Mouse (Mus musculus) MEL (cell line): Measurements from ENCODE around the gene Ugt1a6b. TPM values are rescaled to one million over a fixed set of nuclear protein-coding genes. Genes with fewer than 3 reads are reported as not detected.

Source experiments
- DNase-seq: peaks from one replicate; pipeline ENCODE4 v3.0.0; 2011; ENCODE audit warnings: low read depth, low spot score
- H3K27ac ChIP-seq: 2 replicates; pipeline ENCODE4 v1.5.1; 2012; ENCODE audit warnings: low read depth, mild to moderate bottlenecking, control low read depth, low read length, moderate library complexity; ENCODE audit not compliant: control insufficient read depth
- H3K27me3 ChIP-seq, 2 experiments: fragments of 150-350 bp in 1 of 2; sonication (generic) in 1 of 2; 2 replicates each; pipeline ENCODE4 v1.6.1; 2012; ENCODE audit warnings: low read length in 2 of 2, mild to moderate bottlenecking in 2 of 2, improper control_type of control experiment in 1 of 2, moderate library complexity in 1 of 2; ENCODE audit not compliant: insufficient read depth in 2 of 2, control insufficient read depth in 1 of 2
- H3K36me3 ChIP-seq, 2 experiments: 2 replicates each; pipeline ENCODE4 v1.6.1; 2012 to 2014; ENCODE audit warnings: low read length in 2 of 2, improper control_type of control experiment in 1 of 2, inconsistent platforms in 1 of 2, mild to moderate bottlenecking in 1 of 2; ENCODE audit not compliant: insufficient read depth in 2 of 2, control insufficient read depth in 1 of 2
- H3K4me1 ChIP-seq, 2 experiments: fragments of 150-350 bp in 1 of 2; sonication (generic) in 1 of 2; 2 replicates each; pipeline ENCODE4 v1.6.1; 2012; ENCODE audit warnings: low read length in 2 of 2, improper control_type of control experiment in 1 of 2, mild to moderate bottlenecking in 1 of 2; ENCODE audit not compliant: insufficient read depth in 2 of 2, control insufficient read depth in 1 of 2
- H3K4me3 ChIP-seq, 2 experiments: fragments of 150-350 bp in 1 of 2; sonication (generic) in 1 of 2; 2 replicates each; pipeline ENCODE4 v1.5.1; 2012; ENCODE audit warnings: low read depth in 2 of 2, low read length in 2 of 2, mild to moderate bottlenecking in 2 of 2, moderate library complexity in 2 of 2, control low read depth in 1 of 2, improper control_type of control experiment in 1 of 2; ENCODE audit not compliant: control insufficient read depth in 1 of 2, insufficient read depth in 1 of 2
- H3K79me2 ChIP-seq: 2 replicates; pipeline ENCODE4 v1.6.1; 2012; ENCODE audit warnings: mild to moderate bottlenecking, low read length, moderate library complexity; ENCODE audit not compliant: control insufficient read depth, poor library complexity, insufficient read depth
- H3K9ac ChIP-seq: 2 replicates; pipeline ENCODE4 v1.6.1; 2012; ENCODE audit warnings: low read depth, mild to moderate bottlenecking, control low read depth, low read length, moderate library complexity; ENCODE audit not compliant: control insufficient read depth, poor library complexity, severe bottlenecking
- H3K9me3 ChIP-seq: fragments of 150-350 bp; sonication (generic); replicated peaks from 2 replicates; pipeline ENCODE4 v1.6.1; 2012; ENCODE audit warnings: mild to moderate bottlenecking, low read length, improper control_type of control experiment, moderate library complexity; ENCODE audit not compliant: insufficient read depth
- CHD1 ChIP-seq: IDR thresholded peaks from 2 replicates; pipeline ENCODE4 v1.6.1; 2012; ENCODE audit warnings: low read depth, mild to moderate bottlenecking, inconsistent platforms, low read length, improper control_type of control experiment
- CHD2 ChIP-seq: IDR thresholded peaks from 2 replicates; pipeline ENCODE4 v1.6.1; 2011; ENCODE audit warnings: low read length, improper control_type of control experiment
- ELF1 ChIP-seq: IDR thresholded peaks from 2 replicates; pipeline ENCODE4 v1.6.1; 2014; ENCODE audit warnings: low read depth, mild to moderate bottlenecking, inconsistent platforms, low read length, improper control_type of control experiment, moderate library complexity
- HCFC1 ChIP-seq: IDR thresholded peaks from 2 replicates; pipeline ENCODE4 v1.6.1; 2012; ENCODE audit warnings: low read depth, mild to moderate bottlenecking, inconsistent platforms, low read length, improper control_type of control experiment, moderate library complexity
- KAT2A ChIP-seq: conservative IDR thresholded peaks from 2 replicates; pipeline ENCODE4 v1.6.1; 2012; ENCODE audit warnings: low read depth, low read length, improper control_type of control experiment, inconsistent platforms
- MYB ChIP-seq: IDR thresholded peaks from 2 replicates; pipeline ENCODE4 v1.6.1; 2011; ENCODE audit warnings: mild to moderate bottlenecking, low read depth, low read length, improper control_type of control experiment
- MYC ChIP-seq: IDR thresholded peaks from 2 replicates; pipeline ENCODE4 v1.6.1; 2011; ENCODE audit warnings: low read depth, mild to moderate bottlenecking, low read length, improper control_type of control experiment, moderate library complexity
- NELFE ChIP-seq: IDR thresholded peaks from 2 replicates; pipeline ENCODE4 v1.6.1; 2011; ENCODE audit warnings: low read depth, low read length, improper control_type of control experiment
- POLR2AphosphoS2 ChIP-seq: IDR thresholded peaks from 2 replicates; pipeline ENCODE4 v1.6.1; 2011; ENCODE audit warnings: low read length, improper control_type of control experiment
- RCOR1 ChIP-seq: IDR thresholded peaks from 2 replicates; pipeline ENCODE4 v1.6.1; 2012; ENCODE audit warnings: low read depth, mild to moderate bottlenecking, inconsistent platforms, low read length, improper control_type of control experiment
- SIN3A ChIP-seq: IDR thresholded peaks from 2 replicates; pipeline ENCODE4 v1.6.1; 2012; ENCODE audit warnings: low read length, improper control_type of control experiment, inconsistent platforms
- SMC3 ChIP-seq: IDR thresholded peaks from 2 replicates; pipeline ENCODE4 v1.6.1; 2011; ENCODE audit warnings: low read depth, low read length, improper control_type of control experiment
- TAL1 ChIP-seq: IDR thresholded peaks from 2 replicates; pipeline ENCODE4 v1.6.1; 2012; ENCODE audit warnings: mild to moderate bottlenecking, inconsistent platforms, low read length, moderate library complexity, mixed read lengths
- TBP ChIP-seq: IDR thresholded peaks from 2 replicates; pipeline ENCODE4 v1.8.0; 2011; ENCODE audit warnings: low read depth, low read length, improper control_type of control experiment
- UBTF ChIP-seq: IDR thresholded peaks from 2 replicates; pipeline ENCODE4 v1.6.1; 2012; ENCODE audit warnings: low read depth, mild to moderate bottlenecking, inconsistent platforms, low read length, improper control_type of control experiment, moderate library complexity, borderline replicate concordance; ENCODE audit not compliant: insufficient read depth
- USF1 ChIP-seq: IDR thresholded peaks from 2 replicates; pipeline ENCODE4 v1.6.1; 2014; ENCODE audit warnings: low read depth, mild to moderate bottlenecking, inconsistent platforms, low read length, improper control_type of control experiment, moderate library complexity
- ZC3H11A ChIP-seq: IDR thresholded peaks from 2 replicates; pipeline ENCODE4 v1.6.1; 2012; ENCODE audit warnings: low read depth, mild to moderate bottlenecking, inconsistent platforms, low read length, improper control_type of control experiment
- ZKSCAN1 ChIP-seq: IDR thresholded peaks from 2 replicates; pipeline ENCODE4 v1.6.1; 2012; ENCODE audit warnings: low read depth, mild to moderate bottlenecking, inconsistent platforms, low read length, improper control_type of control experiment, moderate library complexity
- ZMIZ1 ChIP-seq: IDR thresholded peaks from 2 replicates; pipeline ENCODE4 v1.6.1; 2012; ENCODE audit warnings: low read depth, mild to moderate bottlenecking, inconsistent platforms, low read length, improper control_type of control experiment, moderate library complexity
- ZNF384 ChIP-seq: IDR thresholded peaks from 2 replicates; pipeline ENCODE4 v1.6.1; 2012; ENCODE audit warnings: low read depth, mild to moderate bottlenecking, inconsistent platforms, low read length, improper control_type of control experiment
- polyA plus RNA-seq, 2 experiments: library from polyadenylated mRNA; stranded (reverse) in 1 of 2; unstranded in 1 of 2; fragments of >175 nt in 1 of 2; fragments of >200 nt in 1 of 2; gene quantifications; 2 replicates each; pipeline versions ENCODE4 v1.2.1 to v1.2.4; 2012; ENCODE audit warnings: low replicate concordance in 2 of 2, low read depth in 1 of 2; ENCODE audit not compliant: insufficient read length in 2 of 2, insufficient read depth in 1 of 2, missing spikeins in 1 of 2
- total RNA-seq: library from RNA; depleted of rRNA; stranded (reverse); fragments of 300-350 nt; gene quantifications from 2 replicates; pipeline ENCODE4 v1.2.3, GENCODE M21; 2012

The Ugt1a6b gene
- total and polyA plus RNA-seq, 3 experiments: not detected

DNA sequence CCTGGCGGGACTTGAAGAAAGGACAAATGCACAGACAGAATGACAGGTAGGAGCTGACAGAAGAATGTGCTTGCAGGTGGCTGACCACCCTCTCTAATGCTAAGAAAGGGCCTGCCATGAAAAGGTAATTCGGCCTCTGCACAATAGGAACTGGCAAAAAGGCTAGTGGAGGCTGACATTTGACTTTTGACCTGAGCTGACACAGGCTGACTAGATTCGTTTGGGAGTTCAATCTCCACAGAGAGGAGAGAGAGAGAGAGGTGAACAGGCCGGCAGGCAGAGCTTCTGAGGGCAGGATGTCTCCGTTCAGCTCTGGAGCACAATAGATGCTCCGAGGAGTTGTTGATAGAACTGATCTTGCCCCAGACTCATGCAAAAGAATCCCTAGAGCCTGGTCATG, 143.3 kb downstream of the Ugt1a6b start:
- H3K27ac ChIP-seq: no peak overlapping the region
- no peaks in the 10 kb centered on the region for H3K27me3 ChIP-seq
- H3K36me3 ChIP-seq: no peaks in the 10 kb centered on the region
- no peak for DNase-seq
- no peaks in the 10 kb centered on the region for H3K4me1 ChIP-seq
- no peak overlapping the region for H3K4me3 ChIP-seq
- no peaks in the 10 kb centered on the region for H3K79me2 ChIP-seq
- H3K9ac ChIP-seq: no peak overlapping the region
- H3K9me3 ChIP-seq: no peaks in the 10 kb centered on the region
- TF ChIP-seq HCFC1 (no peak), ZMIZ1 (no peak), POLR2AphosphoS2 (no peak), NELFE (no peak), TAL1 (no peak), ZC3H11A (no peak), USF1 (no peak), SIN3A (no peak), TBP (no peak)
- TF ChIP-seq, all 39 proteins: peak for 0

DNA sequence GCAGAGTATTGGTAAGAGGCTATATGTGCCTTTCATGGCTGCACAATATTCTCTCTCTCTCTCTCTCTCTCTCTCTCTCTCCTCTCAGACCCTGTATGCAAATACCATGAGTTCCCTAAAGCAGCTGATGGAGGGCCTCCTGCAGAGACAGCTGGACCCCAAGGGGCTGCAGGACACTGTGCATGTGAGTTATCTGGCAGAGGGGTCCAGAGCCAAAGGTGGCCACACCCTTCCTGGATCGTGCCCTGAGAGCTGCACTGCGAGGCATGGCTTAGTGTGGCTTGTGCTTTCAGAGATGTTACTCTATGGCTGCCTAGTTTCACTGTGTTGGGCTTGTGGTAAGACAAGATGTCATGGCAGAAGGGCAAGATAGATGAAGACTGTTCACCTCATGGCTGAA, 144.6 kb downstream of the Ugt1a6b start:
- Histone ChIP-seq H3K4me3 (no peak overlapping the region), H3K79me2 (no peaks in the 10 kb centered on the region), H3K27me3 (no peaks in the 10 kb centered on the region), H3K4me1 (no peaks in the 10 kb centered on the region), H3K27ac (no peak overlapping the region), H3K9me3 (no peaks in the 10 kb centered on the region), H3K9ac (no peak overlapping the region), H3K36me3 (no peaks in the 10 kb centered on the region)
- no peak for TF ChIP-seq POLR2AphosphoS2
- DNase-seq: no peak

DNA sequence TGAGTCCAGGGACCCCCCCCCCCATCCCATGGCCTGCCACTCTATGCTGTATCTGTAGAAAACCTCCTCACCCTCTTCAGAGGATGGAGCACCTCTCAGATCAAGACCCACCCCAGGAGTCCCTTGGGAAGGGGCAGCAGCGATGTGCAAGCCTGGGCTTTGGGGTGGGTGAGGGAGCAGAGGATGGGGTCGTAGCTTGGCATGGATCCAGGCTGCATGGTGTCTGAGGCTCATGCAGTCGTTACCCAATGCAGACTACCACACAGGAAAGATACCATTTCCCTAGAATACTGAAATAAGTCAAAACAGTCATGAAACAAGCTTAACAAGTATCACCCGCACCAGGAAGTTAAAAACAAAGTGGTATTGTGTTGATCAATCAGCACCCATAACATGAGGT, 145.6 kb downstream of the Ugt1a6b start:
- no peak overlapping the region for H3K27ac ChIP-seq
- no peak for DNase-seq
- H3K36me3 ChIP-seq: no peaks in the 10 kb centered on the region
- no peak overlapping the region for H3K9ac ChIP-seq
- H3K9me3 ChIP-seq: no peaks in the 10 kb centered on the region
- no peaks in the 10 kb centered on the region for H3K27me3 ChIP-seq
- no peaks in the 10 kb centered on the region for H3K79me2 ChIP-seq
- no peak overlapping the region for H3K4me3 ChIP-seq
- 0 out of 4 replicates have a peak, but pooled peaks cover 0 to 3% of the 10 kb centered on the region in 2 experiments for H3K4me1 ChIP-seq
- TF ChIP-seq RCOR1: no peak
- no peak for TF ChIP-seq CHD1
- no peak for TF ChIP-seq UBTF
- no peak for TF ChIP-seq ZC3H11A
- TF ChIP-seq MYB: no peak
- no peak for TF ChIP-seq ZKSCAN1
- TF ChIP-seq CHD2: no peak
- no peak for TF ChIP-seq SMC3
- no peak for TF ChIP-seq ZNF384
- no peak for TF ChIP-seq ELF1
- no peak for TF ChIP-seq MYC
- no peak for TF ChIP-seq KAT2A
- TF ChIP-seq ZMIZ1: no peak
